Mouse (Mus musculus): ENCODE data around the gene Hes7. TPM values are rescaled to one million over a fixed set of nuclear protein-coding genes. Genes with fewer than 3 reads are reported as not detected.
"Not testable (repeated sequence)": the region's sequence is repeated elsewhere in the genome, so short reads cannot be mapped to it uniquely, and the experiment has no call there.

Gene Hes7
- total RNA-seq, 1 experiment from 2014 or later = 0.23 TPM

GRCm38 (mm10) chr11:69086390-69086789, 33.8 kb upstream of the Hes7 start:
- no peak for ATAC-seq (ENCODE audit: extremely low read depth, insufficient number of reproducible peaks, low FRiP score, poor library complexity, severe bottlenecking)

GRCm38 (mm10) chr11:69087082-69087481, 33.1 kb upstream of the Hes7 start:
- no peak for ATAC-seq (ENCODE audit: extremely low read depth, insufficient number of reproducible peaks, low FRiP score, poor library complexity, severe bottlenecking)

GRCm38 (mm10) chr11:69087597-69087996, 32.6 kb upstream of the Hes7 start:
- ATAC-seq (ENCODE audit: extremely low read depth, insufficient number of reproducible peaks, low FRiP score, poor library complexity, severe bottlenecking) = no peak

DNA sequence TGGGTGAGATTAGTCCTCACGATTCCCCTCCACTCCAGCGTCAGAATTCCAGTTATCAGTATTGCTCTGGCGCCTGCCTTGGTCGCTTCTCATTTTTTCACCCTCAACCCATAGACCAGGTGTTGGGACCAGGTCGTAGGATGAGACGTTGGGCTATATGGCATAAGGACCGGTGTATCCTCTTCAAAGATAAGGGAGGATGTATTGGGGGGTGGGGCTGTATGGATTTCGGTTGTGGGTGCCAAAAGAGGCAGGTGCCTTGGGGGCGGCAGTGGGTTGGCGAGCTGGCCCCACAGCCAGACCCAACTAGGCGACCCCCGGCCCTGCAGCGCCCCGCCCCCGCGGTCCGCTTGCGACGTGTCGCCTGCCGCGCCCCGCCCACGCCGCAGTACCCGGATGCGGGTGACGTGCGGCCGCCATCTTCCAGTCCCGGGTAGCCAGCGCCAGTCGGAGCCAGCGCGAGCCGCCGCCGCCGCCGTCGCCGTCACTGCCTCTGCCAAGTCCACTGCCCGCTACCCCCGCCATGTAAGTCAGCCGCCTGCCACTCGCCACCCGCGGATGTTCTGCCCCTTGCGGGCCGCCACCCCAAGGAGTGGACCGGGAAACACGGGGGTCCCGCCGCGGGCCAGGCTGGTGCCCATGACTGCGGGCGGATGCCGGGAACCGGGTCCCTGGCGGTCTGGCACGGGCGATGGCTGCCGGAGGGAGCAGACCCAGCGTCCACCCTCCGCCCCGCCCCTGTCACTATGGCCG, 31.9 kb upstream of the Hes7 start, which contains the start of gene Vamp2:
Vamp2 (plus strand) TSS at position 388 of the 753 bp plus-strand sequence.
- ATAC-seq (ENCODE audit: extremely low read depth, insufficient number of reproducible peaks, low FRiP score, poor library complexity, severe bottlenecking) = peak; percentile 59

DNA sequence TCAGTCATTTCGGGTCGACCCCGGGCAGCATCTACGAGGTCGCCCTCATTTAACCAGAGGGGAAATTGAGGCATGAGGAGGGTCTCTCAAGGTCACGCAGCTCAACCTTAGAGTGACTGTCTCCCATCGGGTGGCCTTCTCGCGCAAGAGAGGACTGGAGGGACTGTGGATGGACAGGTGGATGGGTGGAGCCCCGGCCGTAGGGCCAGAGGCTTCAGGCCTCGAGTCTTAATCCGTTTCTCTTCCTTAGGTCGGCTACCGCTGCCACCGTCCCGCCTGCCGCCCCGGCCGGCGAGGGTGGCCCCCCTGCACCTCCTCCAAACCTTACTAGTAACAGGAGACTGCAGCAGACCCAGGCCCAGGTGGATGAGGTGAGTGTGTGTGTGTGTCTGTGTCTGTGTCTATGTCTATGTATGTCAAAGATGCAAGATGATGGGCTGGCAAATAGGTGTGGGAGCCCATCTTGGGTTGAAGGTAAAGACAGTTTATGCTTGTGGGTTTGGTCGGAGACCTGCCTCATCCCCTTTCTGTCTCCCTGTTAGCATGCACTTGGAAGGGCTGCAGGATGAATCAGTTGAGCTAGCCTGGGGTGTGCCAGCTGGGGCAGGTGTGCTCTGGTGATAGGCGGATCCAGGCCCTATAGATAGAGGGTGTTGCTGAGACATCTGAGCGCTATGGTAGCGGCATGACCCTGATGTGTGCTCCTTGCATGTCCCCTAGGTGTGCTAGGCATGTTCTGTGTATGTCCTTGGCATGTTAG, 31.2 kb upstream of the Hes7 start:
- ATAC-seq (ENCODE audit: extremely low read depth, insufficient number of reproducible peaks, low FRiP score, poor library complexity, severe bottlenecking) = no peak

DNA sequence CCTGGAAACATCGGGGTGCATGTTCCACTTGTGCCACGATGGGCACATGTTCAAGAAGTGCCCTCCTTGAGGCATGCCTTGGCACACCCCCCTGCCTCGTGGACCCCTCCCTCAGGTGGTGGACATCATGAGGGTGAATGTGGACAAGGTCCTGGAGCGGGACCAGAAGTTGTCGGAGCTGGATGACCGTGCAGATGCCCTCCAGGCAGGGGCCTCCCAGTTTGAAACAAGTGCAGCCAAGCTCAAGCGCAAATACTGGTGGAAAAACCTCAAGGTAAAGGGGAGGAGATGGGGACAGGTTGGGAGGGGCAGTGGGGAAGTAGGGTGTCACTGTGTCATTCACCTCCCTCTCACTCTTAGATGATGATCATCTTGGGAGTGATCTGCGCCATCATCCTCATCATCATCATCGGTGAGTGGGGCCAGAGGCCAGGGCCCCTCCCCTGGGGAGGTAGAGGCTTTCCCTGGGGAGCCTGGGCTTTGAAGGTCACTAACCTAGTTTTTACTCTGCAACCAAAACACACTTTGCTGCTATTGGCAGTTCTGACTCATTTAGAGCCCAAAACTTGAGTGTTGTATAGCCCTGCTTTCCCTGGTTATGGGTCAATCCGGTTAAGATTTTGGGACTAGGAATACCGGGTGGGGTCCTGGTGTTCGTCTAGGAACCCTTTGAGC, 30.5 kb upstream of the Hes7 start:
- no peak for ATAC-seq (ENCODE audit: extremely low read depth, insufficient number of reproducible peaks, low FRiP score, poor library complexity, severe bottlenecking)

GRCm38 (mm10) chr11:69090367-69090766, 29.8 kb upstream of the Hes7 start:
- ATAC-seq (ENCODE audit: extremely low read depth, insufficient number of reproducible peaks, low FRiP score, poor library complexity, severe bottlenecking) = no peak

DNA sequence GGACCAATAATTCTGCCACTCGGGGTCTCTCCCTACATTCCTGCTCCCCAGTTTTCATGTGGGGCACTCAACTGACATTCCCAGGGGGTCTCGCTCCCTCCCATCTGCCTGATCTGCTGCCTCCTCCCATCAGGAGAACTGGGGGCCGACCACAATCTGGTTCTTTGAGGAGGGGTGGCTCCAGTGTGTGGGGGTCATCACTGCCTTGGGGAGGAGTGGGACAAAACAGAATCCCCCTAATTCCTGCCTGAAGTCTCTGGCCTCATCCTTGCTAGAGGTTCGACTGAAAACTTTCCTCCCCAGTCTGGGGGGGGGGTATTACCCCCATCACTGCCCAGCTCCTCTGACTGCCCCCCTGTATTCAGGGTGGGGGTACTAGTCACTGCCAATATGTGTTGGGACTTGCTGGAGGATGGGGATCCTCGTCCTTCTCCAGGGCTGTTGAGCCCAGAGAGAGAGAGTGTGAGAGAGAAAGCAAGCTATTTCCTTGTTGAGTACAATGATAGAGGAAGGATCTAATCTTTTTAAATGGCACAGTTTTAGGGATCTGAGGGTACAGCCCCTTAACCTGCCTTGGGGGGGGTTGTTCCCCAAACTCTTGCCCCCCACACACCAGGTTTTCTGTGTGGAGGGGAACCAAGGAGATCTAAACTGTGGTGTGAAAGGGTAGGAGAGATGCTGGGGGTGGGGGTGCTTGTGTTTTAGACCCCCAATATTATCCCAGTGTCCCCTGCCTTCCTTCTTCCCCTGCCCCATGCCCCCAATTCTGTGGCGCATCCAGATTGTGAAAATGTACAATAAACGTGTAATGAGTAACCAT, 28.4 kb upstream of the Hes7 start:
- ATAC-seq (ENCODE audit: extremely low read depth, insufficient number of reproducible peaks, low FRiP score, poor library complexity, severe bottlenecking) = no peak

- ATAC-seq (ENCODE audit: extremely low read depth, insufficient number of reproducible peaks, low FRiP score, poor library complexity, severe bottlenecking) = no peak
These were observed 27.8 kb upstream of the Hes7 start for GRCm38 (mm10) chr11:69092386-69092751.

- no peak for ATAC-seq (ENCODE audit: extremely low read depth, insufficient number of reproducible peaks, low FRiP score, poor library complexity, severe bottlenecking)
These were observed 27.3 kb upstream of the Hes7 start for GRCm38 (mm10) chr11:69092871-69093270.

GRCm38 (mm10) chr11:69093856-69094255, 26.3 kb upstream of the Hes7 start:
- ATAC-seq (ENCODE audit: extremely low read depth, insufficient number of reproducible peaks, low FRiP score, poor library complexity, severe bottlenecking) = not testable (repeated sequence)

DNA sequence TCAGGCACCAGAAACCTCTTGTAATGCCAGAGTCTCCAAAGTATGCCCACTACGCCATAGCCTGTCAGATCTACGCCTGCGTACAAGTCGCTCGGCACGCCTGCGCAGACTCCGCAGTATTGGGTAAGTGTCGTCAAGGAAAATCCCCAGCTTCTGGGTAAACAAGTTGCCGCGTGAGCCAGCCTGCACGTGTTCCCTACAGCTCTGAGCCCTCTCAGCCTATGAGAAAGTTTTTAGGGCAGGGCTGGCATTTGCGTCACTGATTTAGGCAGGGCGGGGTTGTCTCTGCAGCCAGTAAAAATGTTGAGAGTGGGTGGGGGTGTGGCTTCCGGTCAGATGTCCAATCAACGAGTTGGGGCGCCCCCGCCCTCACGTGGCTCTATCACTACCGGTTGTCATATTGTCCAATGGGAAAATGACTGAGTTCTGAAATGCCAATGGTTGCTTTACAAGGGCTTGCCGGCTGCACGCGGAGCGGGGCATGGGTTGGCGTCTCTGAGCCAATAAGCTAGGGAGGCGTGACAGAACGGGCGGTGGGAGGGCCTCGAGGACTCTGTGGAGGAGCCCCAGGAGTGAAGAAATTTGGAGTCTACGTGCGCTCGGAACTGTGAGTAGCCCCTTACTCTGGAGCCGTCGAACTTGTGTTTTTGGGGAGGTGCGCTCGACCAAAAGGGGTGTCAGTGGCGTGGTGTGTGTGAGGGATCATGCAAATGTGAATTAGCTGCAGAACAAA, 25.3 kb upstream of the Hes7 start, which contains the start of gene Per1:
Per1 (plus strand) TSS at position 521 of the 733 bp plus-strand sequence.
- peak; percentile 66 for ATAC-seq (ENCODE audit: extremely low read depth, insufficient number of reproducible peaks, low FRiP score, poor library complexity, severe bottlenecking)

DNA sequence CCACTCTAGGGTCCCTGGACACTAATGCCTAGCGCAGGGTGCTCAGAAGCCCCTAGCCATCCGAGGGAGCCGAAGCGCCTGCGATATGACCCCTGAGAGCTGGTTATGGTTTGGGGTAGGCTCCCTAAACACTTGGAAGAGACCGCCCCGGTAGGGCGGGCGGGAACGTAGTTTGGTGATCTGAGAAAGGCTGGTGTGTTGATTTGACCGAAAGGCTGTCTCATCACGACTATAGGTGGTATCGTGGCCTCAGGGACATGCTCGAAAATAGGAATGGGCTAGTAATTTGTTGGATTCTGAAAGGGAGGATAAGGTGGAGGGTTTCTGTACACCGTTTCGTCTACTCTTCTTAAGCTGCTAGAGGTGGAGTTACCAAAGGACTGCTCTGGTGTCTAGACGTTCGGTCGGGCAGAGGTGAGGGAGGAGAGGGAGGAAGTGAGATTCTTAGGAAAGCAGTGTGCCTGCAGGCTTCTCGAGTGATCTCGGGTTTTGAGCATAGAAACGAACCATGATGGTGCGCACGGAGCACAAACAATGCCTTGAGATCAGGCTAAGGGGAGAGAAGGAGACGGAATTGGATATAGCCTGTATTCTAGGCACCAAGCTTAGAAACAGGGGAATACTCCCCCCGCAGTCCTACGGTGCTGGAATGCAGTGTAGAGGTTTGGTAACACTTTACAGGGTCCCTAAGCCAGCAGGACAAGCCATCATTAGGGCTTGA, 24.5 kb upstream of the Hes7 start:
- no peak for ATAC-seq (ENCODE audit: extremely low read depth, insufficient number of reproducible peaks, low FRiP score, poor library complexity, severe bottlenecking)

- ATAC-seq (ENCODE audit: extremely low read depth, insufficient number of reproducible peaks, low FRiP score, poor library complexity, severe bottlenecking) = no peak
These were observed 23.7 kb upstream of the Hes7 start for GRCm38 (mm10) chr11:69096360-69096986.

GRCm38 (mm10) chr11:69096987-69097900, 23.0 kb upstream of the Hes7 start:
- peak; percentile 18 for ATAC-seq (ENCODE audit: extremely low read depth, insufficient number of reproducible peaks, low FRiP score, poor library complexity, severe bottlenecking)

GRCm38 (mm10) chr11:69098039-69098761, 22.0 kb upstream of the Hes7 start:
- ATAC-seq (ENCODE audit: extremely low read depth, insufficient number of reproducible peaks, low FRiP score, poor library complexity, severe bottlenecking) = no peak
